Mouse (Mus musculus): Measurements from ENCODE around the gene Zranb1. TPM values are rescaled to one million over a fixed set of nuclear protein-coding genes. Genes with fewer than 3 reads are reported as not detected.

Zranb1 gene
- polyA plus RNA-seq, 1 experiment: 5.4 TPM

DNA sequence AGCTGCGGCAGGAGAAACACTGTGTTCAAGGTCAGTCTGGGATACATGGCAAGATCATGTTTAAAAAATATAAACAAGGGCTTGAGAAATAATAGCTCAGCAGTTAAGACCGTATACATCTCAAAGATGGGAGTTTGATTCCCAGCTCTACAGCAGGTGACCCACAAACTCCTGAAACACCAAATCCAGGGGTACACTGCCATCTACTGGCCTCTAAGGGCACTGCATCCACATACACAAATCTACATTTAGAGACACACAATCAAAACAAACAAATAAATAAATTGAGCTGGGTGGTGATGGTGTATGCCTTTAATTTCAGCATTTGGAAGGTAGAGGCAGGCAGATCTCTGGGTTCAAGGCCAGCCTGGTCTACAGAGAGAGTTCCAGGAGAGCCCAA, 32.7 kb upstream of the Zranb1 start:
- no peak overlapping the region for H3K4me3 ChIP-seq (ENCODE audit: insufficient read depth, poor library complexity, severe bottlenecking)
- H3ac ChIP-seq (ENCODE audit: control insufficient read depth, insufficient read length, low read depth): no peak overlapping the region
- H3K79me3 ChIP-seq (ENCODE audit: low read depth): no peaks in the 10 kb centered on the region
- no peak for TF ChIP-seq MYOD1 (IDR thresholded peaks at IDR 0.05; ENCODE audit: control insufficient read depth, insufficient read length, low read depth)
- no peak for TF ChIP-seq MYOG (IDR thresholded peaks at IDR 0.05; ENCODE audit: control insufficient read depth, extremely low read depth, insufficient read length)
- no peak for TF ChIP-seq CEBPB (IDR thresholded peaks at IDR 0.05; ENCODE audit: low read depth)
- TF ChIP-seq CTCF (IDR thresholded peaks at IDR 0.05; ENCODE audit: control insufficient read depth, insufficient read depth, insufficient read length): no peak
- TF ChIP-seq MAX (IDR thresholded peaks at IDR 0.05): no peak
- no peak for TF ChIP-seq USF1 (IDR thresholded peaks at IDR 0.05; ENCODE audit: low read depth)
- no peak for TF ChIP-seq FOSL1 (IDR thresholded peaks at IDR 0.05; ENCODE audit: insufficient read depth, low read length, poor library complexity, severe bottlenecking)
- no peaks in the 10 kb centered on the region for H3K79me2 ChIP-seq (ENCODE audit: control insufficient read depth, insufficient read depth)
- no peaks in the 10 kb centered on the region for H3K36me3 ChIP-seq (ENCODE audit: control insufficient read depth, insufficient read depth)
- no peaks in the 10 kb centered on the region for H3K27me3 ChIP-seq (ENCODE audit: control insufficient read depth, insufficient read depth, insufficient read length)

- H3ac ChIP-seq (ENCODE audit: control insufficient read depth, insufficient read length, low read depth): no peak overlapping the region
- no peaks in the 10 kb centered on the region for H3K27me3 ChIP-seq (ENCODE audit: control insufficient read depth, insufficient read depth, insufficient read length)
Measured at GRCm38 (mm10) chr7:132900826-132901531, 30.0 kb upstream of the Zranb1 start.

DNA sequence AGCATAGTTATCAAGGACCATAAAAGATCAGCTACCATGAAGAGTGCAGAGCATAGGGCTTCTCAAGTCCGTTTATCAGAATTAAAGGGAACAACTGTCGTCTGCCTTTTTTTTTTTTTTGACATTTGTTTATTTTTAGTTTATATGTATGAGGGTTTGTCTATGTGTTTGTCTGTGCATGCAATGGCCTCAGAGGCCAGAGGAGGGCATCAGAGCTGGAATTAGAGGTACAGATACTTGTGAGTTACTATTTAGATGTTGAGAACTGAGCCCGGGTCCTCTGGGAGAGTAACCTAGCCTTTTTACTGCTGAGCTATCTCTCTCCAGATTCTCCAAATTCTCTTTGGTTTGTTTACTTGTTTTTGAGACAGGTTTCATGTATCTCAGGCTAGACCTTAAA, 27.1 kb upstream of the Zranb1 start:
- no peak overlapping the region for H3ac ChIP-seq (ENCODE audit: control insufficient read depth, insufficient read length, low read depth)
- H3K4me3 ChIP-seq (ENCODE audit: insufficient read depth, poor library complexity, severe bottlenecking): no peak overlapping the region
- H3K79me2 ChIP-seq (ENCODE audit: control insufficient read depth, insufficient read depth): no peaks in the 10 kb centered on the region
- no peaks in the 10 kb centered on the region for H3K27me3 ChIP-seq (ENCODE audit: control insufficient read depth, insufficient read depth, insufficient read length)
- TF ChIP-seq CEBPB (IDR thresholded peaks at IDR 0.05; ENCODE audit: low read depth): no peak
- no peak for TF ChIP-seq MYOD1 (IDR thresholded peaks at IDR 0.05; ENCODE audit: control insufficient read depth, insufficient read length, low read depth)
- TF ChIP-seq MYOG (IDR thresholded peaks at IDR 0.05; ENCODE audit: control insufficient read depth, extremely low read depth, insufficient read length): no peak
- no peak for TF ChIP-seq USF1 (IDR thresholded peaks at IDR 0.05; ENCODE audit: low read depth)
- TF ChIP-seq CTCF (IDR thresholded peaks at IDR 0.05; ENCODE audit: control insufficient read depth, insufficient read depth, insufficient read length): no peak
- TF ChIP-seq MAX (IDR thresholded peaks at IDR 0.05): no peak
- no peak for TF ChIP-seq FOSL1 (IDR thresholded peaks at IDR 0.05; ENCODE audit: insufficient read depth, low read length, poor library complexity, severe bottlenecking)
- H3K36me3 ChIP-seq (ENCODE audit: control insufficient read depth, insufficient read depth): no peaks in the 10 kb centered on the region
- H3K79me3 ChIP-seq (ENCODE audit: low read depth): no peaks in the 10 kb centered on the region

More at GRCm38 (mm10) chr7:132900826-132901531, 30.0 kb upstream of the Zranb1 start:
- Histone ChIP-seq H3K79me3 (ENCODE audit: low read depth) (no peaks in the 10 kb centered on the region), H3K4me3 (ENCODE audit: insufficient read depth, poor library complexity, severe bottlenecking) (no peak overlapping the region), H3K79me2 (ENCODE audit: control insufficient read depth, insufficient read depth) (no peaks in the 10 kb centered on the region), H3K36me3 (ENCODE audit: control insufficient read depth, insufficient read depth) (no peaks in the 10 kb centered on the region)
- no peak for TF ChIP-seq CTCF (IDR thresholded peaks at IDR 0.05; ENCODE audit: control insufficient read depth, insufficient read depth, insufficient read length)
- TF ChIP-seq CEBPB (IDR thresholded peaks at IDR 0.05; ENCODE audit: low read depth): no peak
- TF ChIP-seq MYOG (IDR thresholded peaks at IDR 0.05; ENCODE audit: control insufficient read depth, extremely low read depth, insufficient read length): no peak
- TF ChIP-seq FOSL1 (IDR thresholded peaks at IDR 0.05; ENCODE audit: insufficient read depth, low read length, poor library complexity, severe bottlenecking): no peak

DNA sequence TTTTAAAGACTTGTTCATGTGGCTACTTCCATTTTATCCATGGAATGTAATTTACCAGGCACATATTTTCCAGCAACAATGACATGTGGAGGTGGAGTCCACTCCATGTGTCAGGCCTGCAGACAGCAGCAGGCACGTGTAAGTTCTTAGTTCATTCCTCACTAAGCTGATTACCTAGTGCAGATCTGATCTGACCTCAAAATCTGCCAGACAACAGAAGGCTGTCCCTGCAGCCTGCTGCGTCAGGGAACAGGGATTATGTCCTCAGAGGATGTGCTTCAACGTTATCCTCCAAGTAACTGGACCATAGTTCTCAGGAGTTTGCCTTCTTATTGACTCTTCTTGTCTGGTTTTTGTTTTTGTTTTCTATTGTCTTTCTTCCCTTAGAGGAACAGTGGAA, 9.0 kb upstream of the Zranb1 start:
- Histone ChIP-seq H3K27me3 (ENCODE audit: control insufficient read depth, insufficient read depth, insufficient read length) (no peaks in the 10 kb centered on the region), H3K36me3 (ENCODE audit: control insufficient read depth, insufficient read depth) (no peaks in the 10 kb centered on the region)
- no peak for TF ChIP-seq MAX (IDR thresholded peaks at IDR 0.05)
- no peak for TF ChIP-seq MYOD1 (IDR thresholded peaks at IDR 0.05; ENCODE audit: control insufficient read depth, insufficient read length, low read depth)
- no peak for TF ChIP-seq USF1 (IDR thresholded peaks at IDR 0.05; ENCODE audit: low read depth)
- no peak for TF ChIP-seq FOSL1 (IDR thresholded peaks at IDR 0.05; ENCODE audit: insufficient read depth, low read length, poor library complexity, severe bottlenecking)
- no peak for TF ChIP-seq CTCF (IDR thresholded peaks at IDR 0.05; ENCODE audit: control insufficient read depth, insufficient read depth, insufficient read length)
- no peak for TF ChIP-seq MYOG (IDR thresholded peaks at IDR 0.05; ENCODE audit: control insufficient read depth, extremely low read depth, insufficient read length)
- TF ChIP-seq CEBPB (IDR thresholded peaks at IDR 0.05; ENCODE audit: low read depth): no peak

DNA sequence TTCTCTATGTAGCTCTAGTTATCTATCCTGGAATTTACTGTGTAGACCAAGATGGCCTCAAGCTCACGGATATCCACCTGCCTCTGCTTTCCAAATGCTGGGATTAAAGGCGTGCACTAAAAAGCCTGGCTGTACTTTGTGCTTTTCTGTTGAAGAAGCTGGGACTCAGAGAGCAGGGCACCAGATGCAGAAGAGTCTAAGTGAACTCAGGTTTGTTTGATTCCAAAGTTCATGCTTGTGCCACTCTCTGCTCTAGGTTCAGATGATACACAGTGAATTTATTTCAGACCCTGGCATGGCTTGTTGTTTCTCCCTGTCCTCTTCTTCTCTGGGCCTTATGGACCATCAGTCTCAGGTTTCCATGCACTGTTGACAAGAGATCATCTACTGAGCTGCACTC, 5.7 kb upstream of the Zranb1 start:
- peaks cover 4% of the 10 kb centered on the region for H3K79me3 ChIP-seq (ENCODE audit: low read depth)
- H3K79me2 ChIP-seq (ENCODE audit: control insufficient read depth, insufficient read depth): no peaks in the 10 kb centered on the region
- no peaks in the 10 kb centered on the region for H3K27me3 ChIP-seq (ENCODE audit: control insufficient read depth, insufficient read depth, insufficient read length)
- no peak overlapping the region for H3ac ChIP-seq (ENCODE audit: control insufficient read depth, insufficient read length, low read depth)
- TF ChIP-seq MYOG (IDR thresholded peaks at IDR 0.05; ENCODE audit: control insufficient read depth, extremely low read depth, insufficient read length): no peak
- TF ChIP-seq MAX (IDR thresholded peaks at IDR 0.05): no peak
- TF ChIP-seq MYOD1 (IDR thresholded peaks at IDR 0.05; ENCODE audit: control insufficient read depth, insufficient read length, low read depth): no peak
- no peak for TF ChIP-seq CEBPB (IDR thresholded peaks at IDR 0.05; ENCODE audit: low read depth)
- no peak for TF ChIP-seq CTCF (IDR thresholded peaks at IDR 0.05; ENCODE audit: control insufficient read depth, insufficient read depth, insufficient read length)
- TF ChIP-seq USF1 (IDR thresholded peaks at IDR 0.05; ENCODE audit: low read depth): no peak
- no peak for TF ChIP-seq FOSL1 (IDR thresholded peaks at IDR 0.05; ENCODE audit: insufficient read depth, low read length, poor library complexity, severe bottlenecking)
- H3K36me3 ChIP-seq (ENCODE audit: control insufficient read depth, insufficient read depth): no peaks in the 10 kb centered on the region
- no peak overlapping the region for H3K4me3 ChIP-seq (ENCODE audit: insufficient read depth, poor library complexity, severe bottlenecking)

More for the DNA sequence above, 9.0 kb upstream of the Zranb1 start:
- Histone ChIP-seq H3K79me3 (ENCODE audit: low read depth) (no peaks in the 10 kb centered on the region), H3K79me2 (ENCODE audit: control insufficient read depth, insufficient read depth) (no peaks in the 10 kb centered on the region), H3ac (ENCODE audit: control insufficient read depth, insufficient read length, low read depth) (no peak overlapping the region), H3K4me3 (ENCODE audit: insufficient read depth, poor library complexity, severe bottlenecking) (no peak overlapping the region)
